Mouse (Mus musculus) midbrain, embryonic 15.5 days (tissue): ENCODE results near the gene Slc35c1. TPM values are rescaled to one million over a fixed set of nuclear protein-coding genes. Genes with fewer than 3 reads are reported as not detected.
A peak's percentile ranks its signal among the peaks of the same experiment; 100 is the strongest.

Experiments
- ATAC-seq: fragments of 200-750 bp; cut with Nextera tagmentation; replicated peaks from 2 replicates; pipeline ENCODE4 v1.8.0; 2017; ENCODE audit warnings: moderate TSS enrichment
- H3K27ac ChIP-seq: fragments of 300-500 bp; sonication (generic); 2 replicates; pipeline ENCODE4 v1.5.1; 2015; ENCODE audit warnings: mild to moderate bottlenecking, inconsistent platforms
- H3K27me3 ChIP-seq: fragments of 300-500 bp; sonication (generic); replicated peaks from 2 replicates; pipeline ENCODE4 v1.6.1; 2015; ENCODE audit warnings: inconsistent platforms
- H3K36me3 ChIP-seq: fragments of 300-500 bp; sonication (generic); replicated peaks from 2 replicates; pipeline ENCODE4 v1.6.1; 2015; ENCODE audit warnings: inconsistent platforms
- H3K4me1 ChIP-seq: fragments of 300-500 bp; sonication (generic); 2 replicates; pipeline ENCODE4 v1.6.1; 2015; ENCODE audit warnings: inconsistent platforms
- H3K4me2 ChIP-seq: fragments of 300-500 bp; sonication (generic); 2 replicates; pipeline ENCODE4 v1.6.1; 2015; ENCODE audit warnings: inconsistent platforms, mild to moderate bottlenecking, moderate library complexity
- H3K4me3 ChIP-seq: fragments of 300-500 bp; sonication (generic); 2 replicates; pipeline ENCODE4 v1.5.1; 2015; ENCODE audit warnings: mild to moderate bottlenecking, inconsistent platforms
- H3K9ac ChIP-seq: fragments of 300-500 bp; sonication (generic); 2 replicates; pipeline ENCODE4 v1.6.1; 2015; ENCODE audit warnings: mild to moderate bottlenecking, inconsistent platforms
- H3K9me3 ChIP-seq: fragments of 300-500 bp; sonication (generic); 2 replicates; pipeline ENCODE4 v1.6.1; 2016; ENCODE audit warnings: inconsistent platforms
- WGBS: fragments of 180-500 bp; shearing (Covaris S2); methylation state at CpG from one replicate; pipeline ENCODE4 v1.1.7; 2015; ENCODE audit warnings: mixed read lengths; 5-methylcytosine and 5-hydroxymethylcytosine counted together
- polyA plus RNA-seq: library from polyadenylated mRNA; unstranded; fragments of >200 nt; fragmentation: Nextera tagmentation; extraction: Ambion mirVana; gene quantifications from 2 replicates; pipeline ENCODE4 v1.2.1, GENCODE M21; 2015

Slc35c1 gene
- polyA plus RNA-seq, 1 experiment from 2014 or later, result 14.4 TPM

DNA sequence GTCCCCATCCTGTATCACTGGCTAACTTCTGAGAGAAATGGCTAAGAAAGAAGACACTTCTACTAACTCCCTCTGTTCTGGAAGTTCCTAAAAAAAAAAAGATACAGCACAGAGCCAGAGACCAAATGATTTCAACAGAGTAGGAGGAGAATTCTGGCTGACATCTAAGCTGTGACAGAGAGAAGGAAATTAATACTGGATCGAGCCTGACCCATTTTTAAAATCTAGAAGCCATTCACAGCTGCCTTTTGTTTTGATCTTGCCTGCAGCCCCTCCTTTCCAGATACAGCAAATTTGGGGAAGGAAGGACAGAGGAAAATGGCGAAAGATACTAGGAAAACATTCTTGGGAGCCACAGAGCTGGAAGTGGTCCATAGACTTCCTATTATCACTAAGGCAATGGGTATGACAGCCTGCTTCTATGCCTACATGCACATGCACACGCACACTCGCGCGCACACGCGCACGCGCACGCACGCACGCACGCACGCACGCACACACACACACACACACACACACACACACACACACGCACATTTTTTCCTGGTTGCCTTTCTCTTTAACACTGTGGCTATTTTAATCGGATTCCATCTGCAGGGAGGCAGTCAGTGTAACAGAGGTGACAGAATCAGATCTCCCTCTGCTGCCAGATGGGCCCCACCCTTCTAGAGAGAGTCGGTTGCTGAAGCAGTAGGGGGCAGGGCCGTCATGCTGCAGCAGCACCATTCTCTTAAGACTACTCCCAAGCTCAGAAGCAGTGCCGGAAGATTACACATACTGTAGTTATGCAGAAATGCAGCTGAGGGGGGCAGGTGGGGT is 29.4 kb downstream of the Slc35c1 start:
- Histone ChIP-seq H3K4me1 (peaks cover 65% of the 10 kb centered on the region), H3K9me3 (no peaks in the 10 kb centered on the region), H3K4me3 (peak overlapping the region; percentile 94), H3K9ac (peak overlapping the region; percentile 70), H3K4me2 (peak overlapping the region; percentile 83), H3K27me3 (0 out of 2 replicates have a peak, but pooled peaks cover 4% of the 10 kb centered on the region), H3K36me3 (no peaks in the 10 kb centered on the region), H3K27ac (peak overlapping the region; percentile 75)
- peak; percentile 27 for ATAC-seq
- 48% methylated on average over 21 of the region's 21 CpGs for WGBS

DNA sequence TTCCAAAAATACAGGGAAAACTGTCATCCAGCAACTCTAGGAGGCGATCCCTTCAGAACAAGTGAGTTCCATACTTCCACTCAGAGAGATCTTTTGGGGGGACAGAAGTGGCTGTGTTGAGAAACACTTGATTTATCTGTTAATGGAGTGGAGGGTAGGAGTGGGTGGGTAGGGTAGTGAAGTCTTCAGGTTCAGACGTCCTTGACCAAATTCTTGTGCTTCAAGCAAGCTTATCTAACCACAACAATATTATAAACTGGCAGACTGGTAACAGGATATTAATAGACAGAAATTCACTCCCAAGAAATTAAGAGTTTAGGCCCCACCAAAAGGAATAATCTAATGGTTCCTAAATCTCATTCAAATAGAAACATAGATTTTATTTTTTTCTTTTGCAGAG is 30.2 kb downstream of the Slc35c1 start:
- 80% methylated on average over 2 of the region's 2 CpGs for WGBS
- ATAC-seq, result no peak
- H3K4me3 ChIP-seq, result no peak overlapping the region
- no peak overlapping the region for H3K27ac ChIP-seq
- H3K9ac ChIP-seq, result no peak overlapping the region
- 0 out of 2 replicates have a peak, but pooled peaks cover 1% of the 10 kb centered on the region for H3K27me3 ChIP-seq
- H3K4me1 ChIP-seq, result peaks cover 74% of the 10 kb centered on the region
- no peaks in the 10 kb centered on the region for H3K9me3 ChIP-seq
- H3K36me3 ChIP-seq, result no peaks in the 10 kb centered on the region
- no peak overlapping the region for H3K4me2 ChIP-seq

GRCm38 (mm10) chr2:92427882-92428281 is 32.5 kb downstream of the Slc35c1 start:
- Histone ChIP-seq H3K4me3 (no peak overlapping the region), H3K36me3 (no peaks in the 10 kb centered on the region), H3K4me1 (peaks cover 83% of the 10 kb centered on the region), H3K27me3 (no peaks in the 10 kb centered on the region), H3K9me3 (no peaks in the 10 kb centered on the region), H3K27ac (peak overlapping the region; percentile 20; the same call in 1 of the 2 replicates), H3K4me2 (no peak overlapping the region), H3K9ac (no peak overlapping the region)
- WGBS, result 43% methylated on average over 6 of the region's 6 CpGs
- ATAC-seq, result no peak; the same call in 1 of the 2 replicates

DNA sequence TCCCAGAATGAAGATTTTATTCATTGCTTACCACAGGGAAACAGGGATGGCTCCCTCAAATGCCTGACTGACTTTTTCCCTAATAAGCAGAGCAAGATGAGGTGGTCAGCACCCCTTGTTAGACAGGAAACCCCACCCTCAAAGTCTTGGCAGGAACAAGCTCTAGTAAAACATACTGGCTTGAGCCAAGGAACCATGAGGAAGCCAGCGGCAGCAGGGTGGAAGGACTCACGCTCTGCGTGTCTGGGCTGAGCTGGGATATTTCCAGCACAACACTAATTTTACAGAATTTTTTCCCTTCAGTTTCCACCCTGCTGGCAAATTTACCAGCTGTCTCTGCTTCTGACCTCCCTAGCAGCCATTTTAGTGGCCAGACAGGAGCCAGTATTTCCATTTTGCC is 33.9 kb downstream of the Slc35c1 start:
- Histone ChIP-seq H3K9me3 (no peaks in the 10 kb centered on the region), H3K27me3 (no peaks in the 10 kb centered on the region), H3K4me2 (no peak overlapping the region), H3K36me3 (peaks cover 7% of the 10 kb centered on the region), H3K27ac (peak overlapping the region; percentile 13; the same call in 1 of the 2 replicates), H3K4me3 (no peak overlapping the region), H3K4me1 (peaks cover 68% of the 10 kb centered on the region), H3K9ac (no peak overlapping the region)
- WGBS, result 67% methylated on average over 3 of the region's 3 CpGs
- ATAC-seq, result no peak

GRCm38 (mm10) chr2:92425366-92425765 is 35.0 kb downstream of the Slc35c1 start:
- Histone ChIP-seq H3K9me3 (no peaks in the 10 kb centered on the region), H3K4me2 (0 out of 2 replicates have a peak overlapping the region, but pooled peaks have one; percentile 10), H3K4me3 (no peak overlapping the region), H3K36me3 (peaks cover 16% of the 10 kb centered on the region), H3K4me1 (peaks cover 59% of the 10 kb centered on the region), H3K27me3 (no peaks in the 10 kb centered on the region), H3K9ac (peak overlapping the region; percentile 8; the same call in 1 of the 2 replicates), H3K27ac (peak overlapping the region; percentile 75)
- WGBS, result 54% methylated on average over 4 of the region's 4 CpGs
- ATAC-seq, result 0 out of 2 replicates have a peak, but pooled peaks have one; percentile 3

GRCm38 (mm10) chr2:92424462-92425308 is 35.7 kb downstream of the Slc35c1 start:
- Histone ChIP-seq H3K36me3 (peaks cover 22% of the 10 kb centered on the region), H3K4me3 (no peak overlapping the region), H3K9ac (peak overlapping the region; percentile 8; the same call in 1 of the 2 replicates), H3K4me2 (no peak overlapping the region), H3K4me1 (peaks cover 54% of the 10 kb centered on the region), H3K27ac (peak overlapping the region; percentile 75), H3K9me3 (no peaks in the 10 kb centered on the region), H3K27me3 (no peaks in the 10 kb centered on the region)
- ATAC-seq, result peak; percentile 40
- 25% methylated on average over 9 of the region's 9 CpGs for WGBS

- no peaks in the 10 kb centered on the region for H3K27me3 ChIP-seq
- H3K36me3 ChIP-seq, result peaks cover 30% of the 10 kb centered on the region
- 59% methylated on average over 9 of the region's 9 CpGs for WGBS
- ATAC-seq, result peak; percentile 68; the same call in 1 of the 2 replicates
- no peak overlapping the region for H3K4me2 ChIP-seq
- H3K9ac ChIP-seq, result no peak overlapping the region
- no peaks in the 10 kb centered on the region for H3K9me3 ChIP-seq
- no peak overlapping the region for H3K4me3 ChIP-seq
- peak overlapping the region; percentile 75 for H3K27ac ChIP-seq
- H3K4me1 ChIP-seq, result peaks cover 50% of the 10 kb centered on the region
Observed at GRCm38 (mm10) chr2:92423702-92424461, 36.5 kb downstream of the Slc35c1 start.

GRCm38 (mm10) chr2:92423156-92423555 is 37.2 kb downstream of the Slc35c1 start:
- H3K4me3 ChIP-seq, result no peak overlapping the region
- no peak for ATAC-seq
- no peaks in the 10 kb centered on the region for H3K9me3 ChIP-seq
- H3K27me3 ChIP-seq, result no peaks in the 10 kb centered on the region
- no peak overlapping the region for H3K9ac ChIP-seq
- H3K4me1 ChIP-seq, result peaks cover 45% of the 10 kb centered on the region
- peak overlapping the region; percentile 75 for H3K27ac ChIP-seq
- peaks cover 31% of the 10 kb centered on the region for H3K36me3 ChIP-seq
- no peak overlapping the region for H3K4me2 ChIP-seq
- WGBS, result 91% methylated on average over 9 of the region's 9 CpGs

GRCm38 (mm10) chr2:92422388-92423135 is 37.8 kb downstream of the Slc35c1 start:
- H3K27ac ChIP-seq, result no peak overlapping the region
- WGBS, result 81% methylated on average over 10 of the region's 10 CpGs

DNA sequence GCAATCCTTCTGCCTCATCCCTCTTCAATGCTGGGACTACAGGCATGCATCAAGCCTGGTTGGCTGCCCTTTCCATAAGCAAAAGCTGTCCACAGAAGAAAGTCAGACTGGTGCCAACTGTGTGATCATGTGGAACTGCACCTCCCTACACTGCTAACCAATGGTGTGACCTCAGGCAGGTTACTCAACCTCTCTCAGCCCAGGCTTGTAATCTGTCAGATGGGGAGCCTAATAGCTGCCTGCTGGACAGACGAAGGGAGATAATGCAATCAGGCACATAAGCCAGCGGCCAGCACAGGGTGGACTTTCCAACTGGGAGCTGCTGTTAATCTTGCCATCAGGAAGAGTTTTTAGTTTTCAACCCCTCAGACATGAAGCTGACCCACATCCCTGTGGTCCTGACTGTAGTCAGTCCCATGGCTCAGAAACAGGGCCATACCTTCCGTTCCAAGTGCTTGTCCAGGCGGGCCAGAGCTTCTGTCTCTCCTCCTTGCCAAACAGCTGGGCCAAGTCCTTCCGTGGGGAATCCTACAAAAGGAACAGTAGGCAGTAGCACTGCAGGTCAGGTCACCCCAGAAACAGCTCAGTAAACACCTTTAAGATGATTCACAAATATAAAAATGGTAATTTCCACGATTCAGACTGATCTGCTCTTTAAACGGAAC is 38.5 kb downstream of the Slc35c1 start:
- Histone ChIP-seq H3K27me3 (no peaks in the 10 kb centered on the region), H3K36me3 (peaks cover 36% of the 10 kb centered on the region), H3K9ac (no peak overlapping the region), H3K4me2 (no peak overlapping the region), H3K27ac (no peak overlapping the region), H3K4me1 (peaks cover 34% of the 10 kb centered on the region), H3K4me3 (no peak overlapping the region), H3K9me3 (no peaks in the 10 kb centered on the region)
- no peak for ATAC-seq
- 93% methylated on average over 7 of the region's 7 CpGs for WGBS

More at GRCm38 (mm10) chr2:92422388-92423135, 37.8 kb downstream of the Slc35c1 start:
- no peaks in the 10 kb centered on the region for H3K27me3 ChIP-seq
- peaks cover 39% of the 10 kb centered on the region for H3K4me1 ChIP-seq
- H3K4me2 ChIP-seq, result no peak overlapping the region
- no peaks in the 10 kb centered on the region for H3K9me3 ChIP-seq
- no peak overlapping the region for H3K4me3 ChIP-seq
- H3K36me3 ChIP-seq, result peaks cover 33% of the 10 kb centered on the region
- no peak overlapping the region for H3K9ac ChIP-seq
- no peak for ATAC-seq

DNA sequence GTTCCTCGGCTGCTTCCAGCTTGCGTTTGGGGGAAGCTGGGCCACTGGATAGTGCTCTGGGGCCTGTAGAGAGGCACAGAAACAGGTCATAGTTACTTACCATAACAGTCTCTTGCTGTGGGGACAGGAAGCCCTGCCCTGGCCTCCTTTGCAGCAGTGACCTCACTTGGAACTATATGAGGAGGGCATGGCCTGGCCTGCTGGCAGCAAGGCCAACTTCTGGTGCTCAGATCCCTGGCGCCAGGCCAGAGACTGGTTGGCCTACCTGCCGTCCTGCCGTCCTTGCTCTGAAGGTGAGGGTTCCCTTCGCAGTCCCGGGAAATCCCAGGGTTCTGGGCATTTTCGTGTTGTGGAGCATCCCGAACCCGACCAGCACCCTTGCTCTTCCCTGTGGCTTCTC is 48.6 kb downstream of the Slc35c1 start:
- H3K4me2 ChIP-seq, result no peak overlapping the region
- ATAC-seq, result no peak
- no peaks in the 10 kb centered on the region for H3K9me3 ChIP-seq
- no peak overlapping the region for H3K9ac ChIP-seq
- H3K4me1 ChIP-seq, result no peaks in the 10 kb centered on the region
- 94% methylated on average over 10 of the region's 10 CpGs for whole genome bisulfite sequencing
- peaks cover 70% of the 10 kb centered on the region for H3K36me3 ChIP-seq
- H3K4me3 ChIP-seq, result no peak overlapping the region
- H3K27me3 ChIP-seq, result no peaks in the 10 kb centered on the region
- H3K27ac ChIP-seq, result no peak overlapping the region
